Mouse (Mus musculus): ENCODE data around the gene Kdm4b. TPM values are rescaled to one million over a fixed set of nuclear protein-coding genes. Genes with fewer than 3 reads are reported as not detected.

The Kdm4b gene
- 9.5 and 11.5 TPM in 2 replicates for polyA plus RNA-seq (2011; ENCODE audit: insufficient read depth, insufficient read length, low read depth, missing spikeins)

DNA sequence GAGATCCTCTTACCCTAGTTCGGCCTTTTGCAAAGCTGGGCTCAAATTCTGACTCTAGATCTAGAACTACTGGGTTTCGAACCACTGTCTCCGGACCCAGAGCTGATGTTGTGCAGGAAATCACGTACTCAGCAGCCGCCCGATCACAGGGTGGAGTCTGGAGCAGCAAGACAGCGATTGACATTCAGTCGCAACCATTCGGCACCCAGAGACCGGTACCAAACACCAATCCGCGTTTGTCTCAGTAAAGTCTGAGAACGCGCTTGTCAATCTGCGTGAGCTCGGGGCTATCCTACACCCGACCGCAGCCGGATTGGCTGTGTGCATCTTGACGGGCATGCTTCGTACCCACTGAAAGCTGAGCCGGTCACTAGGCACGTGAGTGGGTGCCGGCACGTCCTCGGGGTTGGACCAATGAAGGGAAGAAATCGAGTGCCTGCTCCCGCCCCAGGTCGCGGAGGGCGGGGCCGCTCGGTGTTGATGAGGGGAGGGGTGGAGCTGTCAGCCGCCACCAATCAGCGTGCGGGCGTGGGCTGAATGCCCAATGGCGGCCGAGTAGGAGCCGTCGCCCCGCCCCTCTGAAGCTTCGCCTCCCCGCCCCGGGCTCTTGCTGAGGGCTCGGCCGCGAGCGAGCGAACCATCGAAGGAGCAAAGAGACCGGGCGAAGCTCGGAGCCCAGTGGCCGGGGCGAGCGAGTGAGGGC lies at the start of gene Kdm4b:
TSS of gene Kdm4b (plus strand) at position 613 of the 703 bp plus-strand sequence.
- H3K27me3 ChIP-seq (ENCODE audit: control insufficient read depth, insufficient read depth, low read length, poor library complexity, severe bottlenecking): no peaks in the 10 kb centered on the region
- peak within 1 kb of the TSS; percentile 22; the same call in 1 of the 2 replicates for H3K27ac ChIP-seq (ENCODE audit: insufficient read depth, low read length)
- no peaks in the 10 kb centered on the region for H3K4me1 ChIP-seq (ENCODE audit: control insufficient read depth, insufficient read depth, low read length)
- peak within 1 kb of the TSS; percentile 68 for H3K4me3 ChIP-seq (ENCODE audit: low read depth, low read length)
- H3K36me3 ChIP-seq (ENCODE audit: control insufficient read depth, insufficient read depth, low read length, poor library complexity, severe bottlenecking): peaks cover 12% of the 10 kb centered on the region
- peak within 1 kb of the TSS; percentile 58 for H3K9ac ChIP-seq (ENCODE audit: low read depth, poor library complexity, severe bottlenecking)
- H3K9me3 ChIP-seq (replicated peaks; ENCODE audit: control insufficient read depth, insufficient read depth, low read length, poor library complexity, severe bottlenecking): no peaks in the 10 kb centered on the region
- TF ChIP-seq POLR2A (IDR thresholded peaks at IDR 0.05; ENCODE audit: insufficient read depth, low read length) (no peak), CTCF (IDR thresholded peaks at IDR 0.05; ENCODE audit: low read depth, low read length) (no peak), EP300 (IDR thresholded peaks at IDR 0.05; ENCODE audit: insufficient read depth, low read depth, low read length) (no peak)

DNA sequence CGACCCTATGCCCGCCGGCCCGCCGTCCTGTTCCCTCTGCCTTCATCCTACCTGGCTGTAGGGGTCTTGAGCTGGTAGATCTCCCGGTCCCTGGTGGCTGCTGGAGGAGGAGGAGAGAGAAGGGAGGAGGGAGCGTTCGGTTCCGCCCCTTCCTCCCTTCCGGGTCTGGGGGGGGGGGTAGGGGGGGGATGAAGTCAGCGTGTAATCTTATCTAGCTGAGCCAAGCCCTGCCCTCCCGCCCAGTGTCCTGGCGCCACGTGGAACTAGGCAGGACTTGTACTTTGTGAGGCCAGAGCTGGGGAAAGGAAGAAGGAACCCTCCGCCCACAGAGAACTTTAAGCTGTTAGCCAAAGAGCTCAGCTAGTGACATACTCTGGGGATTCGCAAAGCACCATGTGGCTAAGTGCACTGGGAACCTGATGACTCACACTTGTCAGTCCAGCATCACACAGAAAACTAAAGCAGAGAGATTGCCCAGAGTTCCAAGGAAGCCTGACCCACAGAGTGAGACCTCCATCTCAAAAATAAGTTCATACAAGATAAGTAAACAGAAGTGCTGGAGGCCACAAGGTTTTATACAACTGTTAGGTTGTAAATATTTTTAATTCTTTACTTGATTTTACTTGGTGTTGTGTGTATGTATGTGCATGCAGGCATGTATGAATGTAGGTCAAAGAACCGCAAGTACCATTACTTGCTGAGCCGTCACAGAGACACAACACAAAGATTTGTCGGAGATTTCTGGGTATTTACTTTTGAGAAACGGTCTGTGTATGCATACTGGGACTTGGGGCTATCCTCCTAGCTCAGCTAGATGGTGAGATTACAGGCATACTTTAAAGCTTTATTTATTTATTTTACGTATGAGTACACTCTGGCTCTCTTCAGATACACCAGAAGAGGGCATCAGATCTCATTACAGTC lies 49.0 kb upstream of the Kdm4b start, which contains the start of gene Ticam1:
TSS of gene Ticam1 (minus strand) at position 144 of the 924 bp plus-strand sequence.
- TF ChIP-seq POLR2A (IDR thresholded peaks at IDR 0.05; ENCODE audit: insufficient read depth, low read length): no peak
- TF ChIP-seq CTCF (IDR thresholded peaks at IDR 0.05; ENCODE audit: low read depth, low read length): no peak
- TF ChIP-seq EP300 (IDR thresholded peaks at IDR 0.05; ENCODE audit: insufficient read depth, low read depth, low read length): no peak
- Histone ChIP-seq H3K27me3 (ENCODE audit: control insufficient read depth, insufficient read depth, low read length, poor library complexity, severe bottlenecking) (no peaks in the 10 kb centered on the region), H3K4me3 (ENCODE audit: low read depth, low read length) (peak within 1 kb of the TSS; percentile 86), H3K27ac (ENCODE audit: insufficient read depth, low read length) (peak within 1 kb of the TSS; percentile 52), H3K9ac (ENCODE audit: low read depth, poor library complexity, severe bottlenecking) (peak within 1 kb of the TSS; percentile 62), H3K36me3 (ENCODE audit: control insufficient read depth, insufficient read depth, low read length, poor library complexity, severe bottlenecking) (peaks cover 6% of the 10 kb centered on the region), H3K9me3 (replicated peaks; ENCODE audit: control insufficient read depth, insufficient read depth, low read length, poor library complexity, severe bottlenecking) (no peaks in the 10 kb centered on the region), H3K4me1 (ENCODE audit: control insufficient read depth, insufficient read depth, low read length) (peaks cover 3% of the 10 kb centered on the region)

DNA sequence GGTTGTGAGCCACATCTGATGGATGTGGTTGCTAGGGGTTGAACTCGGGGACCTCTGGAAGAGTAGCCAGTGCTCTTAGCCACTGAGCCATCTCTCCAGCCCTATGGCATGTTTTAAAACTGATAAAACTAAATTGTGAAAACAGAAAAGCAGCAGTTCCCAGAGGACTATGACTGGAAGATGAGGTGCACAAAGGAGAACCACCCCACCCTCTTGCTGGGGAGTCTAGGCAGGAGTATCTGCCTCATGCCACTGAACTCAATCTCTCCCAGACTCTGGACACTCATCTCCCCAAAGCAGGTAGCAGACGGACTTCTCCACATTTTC lies 48.3 kb upstream of the Kdm4b start:
- Histone ChIP-seq H3K36me3 (ENCODE audit: control insufficient read depth, insufficient read depth, low read length, poor library complexity, severe bottlenecking) (peaks cover 6% of the 10 kb centered on the region), H3K4me3 (ENCODE audit: low read depth, low read length) (no peak overlapping the region), H3K27ac (ENCODE audit: insufficient read depth, low read length) (peak overlapping the region; percentile 52; the same call in 1 of the 2 replicates), H3K4me1 (ENCODE audit: control insufficient read depth, insufficient read depth, low read length) (peaks cover 3% of the 10 kb centered on the region), H3K9ac (ENCODE audit: low read depth, poor library complexity, severe bottlenecking) (0 out of 2 replicates have a peak overlapping the region, but pooled peaks have one; percentile 62), H3K9me3 (replicated peaks; ENCODE audit: control insufficient read depth, insufficient read depth, low read length, poor library complexity, severe bottlenecking) (no peaks in the 10 kb centered on the region), H3K27me3 (ENCODE audit: control insufficient read depth, insufficient read depth, low read length, poor library complexity, severe bottlenecking) (no peaks in the 10 kb centered on the region)
- no peak for TF ChIP-seq EP300 (IDR thresholded peaks at IDR 0.05; ENCODE audit: insufficient read depth, low read depth, low read length)
- no peak for TF ChIP-seq POLR2A (IDR thresholded peaks at IDR 0.05; ENCODE audit: insufficient read depth, low read length)
- TF ChIP-seq CTCF (IDR thresholded peaks at IDR 0.05; ENCODE audit: low read depth, low read length): no peak

DNA sequence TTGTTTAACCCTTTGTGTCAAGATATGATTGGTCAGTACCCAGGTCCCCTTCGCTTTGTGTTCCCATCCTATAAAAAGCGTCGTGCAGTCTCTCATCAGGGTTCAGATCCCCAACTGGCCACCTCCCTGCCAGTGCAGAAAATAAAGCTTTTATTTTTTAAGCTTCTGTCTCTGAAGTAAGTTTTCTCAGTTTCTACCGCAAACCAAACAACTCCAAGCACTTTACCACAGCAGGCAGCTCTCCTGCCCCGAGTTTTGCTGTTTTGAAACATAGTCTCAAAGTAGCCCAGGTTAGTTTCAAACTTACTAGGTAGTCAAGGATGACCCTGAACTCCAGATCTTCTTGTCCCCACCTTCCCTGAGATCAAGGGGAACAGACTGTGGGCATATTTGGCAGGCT lies 47.5 kb upstream of the Kdm4b start:
- peaks cover 6% of the 10 kb centered on the region for H3K36me3 ChIP-seq (ENCODE audit: control insufficient read depth, insufficient read depth, low read length, poor library complexity, severe bottlenecking)
- TF ChIP-seq EP300 (IDR thresholded peaks at IDR 0.05; ENCODE audit: insufficient read depth, low read depth, low read length) (no peak), CTCF (IDR thresholded peaks at IDR 0.05; ENCODE audit: low read depth, low read length) (no peak), POLR2A (IDR thresholded peaks at IDR 0.05; ENCODE audit: insufficient read depth, low read length) (no peak)
- H3K27ac ChIP-seq (ENCODE audit: insufficient read depth, low read length): no peak overlapping the region
- H3K27me3 ChIP-seq (ENCODE audit: control insufficient read depth, insufficient read depth, low read length, poor library complexity, severe bottlenecking): no peaks in the 10 kb centered on the region
- H3K4me1 ChIP-seq (ENCODE audit: control insufficient read depth, insufficient read depth, low read length): peaks cover 3% of the 10 kb centered on the region
- H3K9me3 ChIP-seq (replicated peaks; ENCODE audit: control insufficient read depth, insufficient read depth, low read length, poor library complexity, severe bottlenecking): no peaks in the 10 kb centered on the region
- H3K4me3 ChIP-seq (ENCODE audit: low read depth, low read length): no peak overlapping the region
- no peak overlapping the region for H3K9ac ChIP-seq (ENCODE audit: low read depth, poor library complexity, severe bottlenecking)

DNA sequence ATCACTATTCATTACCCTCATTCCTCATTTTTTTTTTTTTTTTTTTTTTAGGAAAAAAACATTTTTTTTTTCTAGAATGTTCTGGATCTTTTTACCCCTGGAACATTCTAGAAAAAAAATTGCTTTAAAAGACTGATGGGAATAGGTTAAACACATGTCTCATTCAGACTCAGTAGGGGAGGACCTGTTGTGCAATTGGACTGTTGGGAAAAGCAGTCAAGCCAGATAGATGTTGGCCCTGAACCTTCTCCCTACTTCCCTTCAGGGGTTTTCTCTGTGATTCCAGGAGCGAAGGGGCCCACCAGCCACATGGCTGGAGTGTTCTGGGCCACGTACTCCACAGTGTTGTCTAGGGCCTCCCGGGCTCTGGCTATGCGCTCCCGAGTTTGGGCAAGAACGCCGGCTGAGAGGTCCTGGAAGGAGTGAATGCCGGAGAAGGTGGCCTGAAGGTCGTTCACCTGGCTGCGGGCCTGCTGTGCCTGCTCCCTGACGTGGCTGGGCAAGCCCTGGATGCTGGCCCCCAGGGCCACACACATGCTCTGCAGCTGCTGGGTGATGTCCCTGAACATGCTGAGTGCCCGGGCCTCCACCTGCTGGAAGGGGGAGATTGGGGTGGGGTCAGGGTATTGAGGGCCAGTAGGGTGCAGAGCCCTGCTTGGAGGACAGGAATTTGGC lies 46.2 kb upstream of the Kdm4b start:
- peak overlapping the region; percentile 6; the same call in 1 of the 2 replicates for H3K9ac ChIP-seq (ENCODE audit: low read depth, poor library complexity, severe bottlenecking)
- no peaks in the 10 kb centered on the region for H3K27me3 ChIP-seq (ENCODE audit: control insufficient read depth, insufficient read depth, low read length, poor library complexity, severe bottlenecking)
- H3K4me3 ChIP-seq (ENCODE audit: low read depth, low read length): no peak overlapping the region
- H3K36me3 ChIP-seq (ENCODE audit: control insufficient read depth, insufficient read depth, low read length, poor library complexity, severe bottlenecking): peaks cover 6% of the 10 kb centered on the region
- TF ChIP-seq POLR2A (IDR thresholded peaks at IDR 0.05; ENCODE audit: insufficient read depth, low read length) (no peak), EP300 (IDR thresholded peaks at IDR 0.05; ENCODE audit: insufficient read depth, low read depth, low read length) (0 out of 2 replicates have a peak, but pooled peaks have one; percentile 22), CTCF (IDR thresholded peaks at IDR 0.05; ENCODE audit: low read depth, low read length) (no peak)
- peak overlapping the region; percentile 51 for H3K27ac ChIP-seq (ENCODE audit: insufficient read depth, low read length)
- H3K9me3 ChIP-seq (replicated peaks; ENCODE audit: control insufficient read depth, insufficient read depth, low read length, poor library complexity, severe bottlenecking): no peaks in the 10 kb centered on the region
- H3K4me1 ChIP-seq (ENCODE audit: control insufficient read depth, insufficient read depth, low read length): peaks cover 3% of the 10 kb centered on the region

Data from ES-Bruce4 (cell line).